Mouse (Mus musculus) MEL (cell line): ENCODE measurements around the gene Prpsap1. TPM values are rescaled to one million over a fixed set of nuclear protein-coding genes. Genes with fewer than 3 reads are reported as not detected.

Experiments used
- DNase-seq: peaks from one replicate; pipeline ENCODE4 v3.0.0; 2011; ENCODE audit warnings: low read depth, low spot score
- H3K27ac ChIP-seq: 2 replicates; pipeline ENCODE4 v1.5.1; 2012; ENCODE audit warnings: low read depth, mild to moderate bottlenecking, control low read depth, low read length, moderate library complexity; ENCODE audit not compliant: control insufficient read depth
- H3K27me3 ChIP-seq, 2 experiments: fragments of 150-350 bp in 1 of 2; sonication (generic) in 1 of 2; 2 replicates each; pipeline ENCODE4 v1.6.1; 2012; ENCODE audit warnings: low read length in 2 of 2, mild to moderate bottlenecking in 2 of 2, improper control_type of control experiment in 1 of 2, moderate library complexity in 1 of 2; ENCODE audit not compliant: insufficient read depth in 2 of 2, control insufficient read depth in 1 of 2
- H3K36me3 ChIP-seq, 2 experiments: 2 replicates each; pipeline ENCODE4 v1.6.1; 2012 to 2014; ENCODE audit warnings: low read length in 2 of 2, improper control_type of control experiment in 1 of 2, inconsistent platforms in 1 of 2, mild to moderate bottlenecking in 1 of 2; ENCODE audit not compliant: insufficient read depth in 2 of 2, control insufficient read depth in 1 of 2
- H3K4me1 ChIP-seq, 2 experiments: fragments of 150-350 bp in 1 of 2; sonication (generic) in 1 of 2; 2 replicates each; pipeline ENCODE4 v1.6.1; 2012; ENCODE audit warnings: low read length in 2 of 2, improper control_type of control experiment in 1 of 2, mild to moderate bottlenecking in 1 of 2; ENCODE audit not compliant: insufficient read depth in 2 of 2, control insufficient read depth in 1 of 2
- H3K4me3 ChIP-seq, 2 experiments: fragments of 150-350 bp in 1 of 2; sonication (generic) in 1 of 2; 2 replicates each; pipeline ENCODE4 v1.5.1; 2012; ENCODE audit warnings: low read depth in 2 of 2, low read length in 2 of 2, mild to moderate bottlenecking in 2 of 2, moderate library complexity in 2 of 2, control low read depth in 1 of 2, improper control_type of control experiment in 1 of 2; ENCODE audit not compliant: control insufficient read depth in 1 of 2, insufficient read depth in 1 of 2
- H3K79me2 ChIP-seq: 2 replicates; pipeline ENCODE4 v1.6.1; 2012; ENCODE audit warnings: mild to moderate bottlenecking, low read length, moderate library complexity; ENCODE audit not compliant: control insufficient read depth, poor library complexity, insufficient read depth
- H3K9ac ChIP-seq: 2 replicates; pipeline ENCODE4 v1.6.1; 2012; ENCODE audit warnings: low read depth, mild to moderate bottlenecking, control low read depth, low read length, moderate library complexity; ENCODE audit not compliant: control insufficient read depth, poor library complexity, severe bottlenecking
- H3K9me3 ChIP-seq: fragments of 150-350 bp; sonication (generic); replicated peaks from 2 replicates; pipeline ENCODE4 v1.6.1; 2012; ENCODE audit warnings: mild to moderate bottlenecking, low read length, improper control_type of control experiment, moderate library complexity; ENCODE audit not compliant: insufficient read depth
- BHLHE40 ChIP-seq: IDR thresholded peaks from 2 replicates; pipeline ENCODE4 v1.6.1; 2012; ENCODE audit warnings: low read depth, mild to moderate bottlenecking, inconsistent platforms, low read length, improper control_type of control experiment, borderline replicate concordance
- CHD2 ChIP-seq: IDR thresholded peaks from 2 replicates; pipeline ENCODE4 v1.6.1; 2011; ENCODE audit warnings: low read length, improper control_type of control experiment
- GATA1 ChIP-seq: IDR thresholded peaks from 2 replicates; pipeline ENCODE4 v1.6.1; 2011; ENCODE audit warnings: low read depth, low read length, improper control_type of control experiment
- JUND ChIP-seq: IDR thresholded peaks from 2 replicates; pipeline ENCODE4 v1.6.1; 2011; ENCODE audit warnings: low read depth, mild to moderate bottlenecking, improper control_type of control experiment, low read length
- KAT2A ChIP-seq: conservative IDR thresholded peaks from 2 replicates; pipeline ENCODE4 v1.6.1; 2012; ENCODE audit warnings: low read depth, low read length, improper control_type of control experiment, inconsistent platforms
- MAFK ChIP-seq: IDR thresholded peaks from 2 replicates; pipeline ENCODE4 v1.6.1; 2011; ENCODE audit warnings: low read depth, mild to moderate bottlenecking, low read length, improper control_type of control experiment, borderline replicate concordance
- MAX ChIP-seq: IDR thresholded peaks from 2 replicates; pipeline ENCODE4 v1.6.1; 2011; ENCODE audit warnings: low read length, improper control_type of control experiment
- MAZ ChIP-seq: IDR thresholded peaks from 2 replicates; pipeline ENCODE4 v1.6.1; 2012; ENCODE audit warnings: low read depth, mild to moderate bottlenecking, inconsistent platforms, low read length, improper control_type of control experiment
- MEF2A ChIP-seq: IDR thresholded peaks from 2 replicates; pipeline ENCODE4 v1.6.1; 2014; ENCODE audit warnings: low read depth, mild to moderate bottlenecking, inconsistent platforms, low read length, improper control_type of control experiment; ENCODE audit not compliant: poor library complexity, insufficient replicate concordance, severe bottlenecking; ENCODE audit errors: extremely low read depth
- MXI1 ChIP-seq: IDR thresholded peaks from 2 replicates; pipeline ENCODE4 v1.6.1; 2011; ENCODE audit warnings: mild to moderate bottlenecking, low read depth, low read length, improper control_type of control experiment
- MYC ChIP-seq: IDR thresholded peaks from 2 replicates; pipeline ENCODE4 v1.6.1; 2011; ENCODE audit warnings: low read depth, mild to moderate bottlenecking, low read length, improper control_type of control experiment, moderate library complexity
- POLR2A ChIP-seq, 2 experiments: IDR thresholded peaks; 2 replicates each; pipeline ENCODE4 v1.6.1; 2011 to 2012; ENCODE audit warnings: low read length in 2 of 2, mild to moderate bottlenecking in 2 of 2, control low read depth in 1 of 2, improper control_type of control experiment in 1 of 2, low read depth in 1 of 2, moderate library complexity in 1 of 2; ENCODE audit not compliant: control insufficient read depth in 1 of 2, insufficient read depth in 1 of 2, poor library complexity in 1 of 2
- POLR2AphosphoS2 ChIP-seq: IDR thresholded peaks from 2 replicates; pipeline ENCODE4 v1.6.1; 2011; ENCODE audit warnings: low read length, improper control_type of control experiment
- RCOR1 ChIP-seq: IDR thresholded peaks from 2 replicates; pipeline ENCODE4 v1.6.1; 2012; ENCODE audit warnings: low read depth, mild to moderate bottlenecking, inconsistent platforms, low read length, improper control_type of control experiment
- TBP ChIP-seq: IDR thresholded peaks from 2 replicates; pipeline ENCODE4 v1.8.0; 2011; ENCODE audit warnings: low read depth, low read length, improper control_type of control experiment
- UBTF ChIP-seq: IDR thresholded peaks from 2 replicates; pipeline ENCODE4 v1.6.1; 2012; ENCODE audit warnings: low read depth, mild to moderate bottlenecking, inconsistent platforms, low read length, improper control_type of control experiment, moderate library complexity, borderline replicate concordance; ENCODE audit not compliant: insufficient read depth
- ZC3H11A ChIP-seq: IDR thresholded peaks from 2 replicates; pipeline ENCODE4 v1.6.1; 2012; ENCODE audit warnings: low read depth, mild to moderate bottlenecking, inconsistent platforms, low read length, improper control_type of control experiment
- ZMIZ1 ChIP-seq: IDR thresholded peaks from 2 replicates; pipeline ENCODE4 v1.6.1; 2012; ENCODE audit warnings: low read depth, mild to moderate bottlenecking, inconsistent platforms, low read length, improper control_type of control experiment, moderate library complexity
- polyA plus RNA-seq, 2 experiments: library from polyadenylated mRNA; stranded (reverse) in 1 of 2; unstranded in 1 of 2; fragments of >175 nt in 1 of 2; fragments of >200 nt in 1 of 2; gene quantifications; 2 replicates each; pipeline versions ENCODE4 v1.2.1 to v1.2.4; 2012; ENCODE audit warnings: low replicate concordance in 2 of 2, low read depth in 1 of 2; ENCODE audit not compliant: insufficient read length in 2 of 2, insufficient read depth in 1 of 2, missing spikeins in 1 of 2
- total RNA-seq: library from RNA; depleted of rRNA; stranded (reverse); fragments of 300-350 nt; gene quantifications from 2 replicates; pipeline ENCODE4 v1.2.3, GENCODE M21; 2012

Prpsap1 gene
- total and polyA plus RNA-seq, 3 experiments = 112 to 155 TPM; not detected in 1

DNA sequence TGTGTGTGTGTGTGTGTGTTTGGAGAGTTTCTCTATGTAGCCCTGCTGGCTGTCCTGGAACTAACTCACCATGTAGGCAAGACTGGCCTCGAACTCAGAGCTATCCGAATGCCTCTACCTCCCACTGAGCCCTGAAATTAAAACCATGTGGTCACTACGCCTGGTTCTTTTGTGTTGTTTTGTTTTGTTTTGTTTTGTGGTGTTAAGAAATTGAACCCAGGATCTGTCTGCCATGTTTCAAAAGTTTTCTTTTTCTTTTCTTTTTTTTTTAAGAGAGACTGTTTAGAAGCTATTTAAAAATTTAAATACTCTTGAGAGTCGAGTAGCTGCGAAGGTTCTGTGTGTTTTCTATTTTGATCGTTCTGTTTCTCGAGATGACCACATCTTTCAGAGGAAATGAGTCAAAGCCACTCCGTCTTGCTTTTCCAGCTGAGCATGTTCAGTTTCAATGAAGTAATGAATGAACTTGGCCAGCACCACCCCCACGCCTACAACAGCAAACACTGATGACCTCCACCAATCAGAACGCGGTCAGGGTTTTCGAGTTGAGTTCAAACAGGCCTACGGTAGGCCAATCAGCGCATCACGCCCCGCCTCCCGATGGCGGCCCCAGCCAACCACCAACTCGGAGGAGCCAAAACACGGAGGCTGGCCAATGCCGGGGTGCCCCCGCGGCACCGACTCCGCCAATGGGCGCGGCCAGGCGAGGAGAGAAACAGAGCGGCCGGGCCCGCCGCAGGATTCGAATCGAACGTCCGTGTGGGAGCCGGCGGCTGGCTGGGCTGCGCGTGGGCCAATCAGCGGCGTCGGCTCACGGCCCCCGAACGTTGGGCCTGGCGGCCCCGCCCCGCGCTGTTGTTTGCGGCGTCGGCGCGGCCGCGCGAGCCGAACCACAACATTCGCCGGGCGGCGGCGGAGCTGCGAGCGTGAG is 60.4 kb downstream of the Prpsap1 start, which contains the start of gene Ubald2 (continued):
- TF ChIP-seq RCOR1 (no peak), GATA1 (no peak), MYC (peak; percentile 83), KAT2A (peak; percentile 51; the same call in 1 of the 2 replicates), ZMIZ1 (peak; percentile 83; the same call in 1 of the 2 replicates), POLR2AphosphoS2 (peak; percentile 89), BHLHE40 (peak; percentile 46; the same call in 1 of the 2 replicates), POLR2A (IDR thresholded peaks at IDR 0.05; ENCODE audit: control insufficient read depth in 1 of 2, insufficient read depth in 1 of 2, low read depth in 1 of 2, low read length in 2 of 2, poor library complexity in 1 of 2) (peak in 1 of 2 experiments; percentile 43; a peak in 2 of 4 replicates), CHD2 (peak; percentile 84), MAFK (no peak), UBTF (no peak), MXI1 (peak; percentile 95), TBP (0 out of 2 replicates have a peak, but pooled peaks have one; percentile 41), ZC3H11A (0 out of 2 replicates have a peak, but pooled peaks have one; percentile 13), JUND (0 out of 2 replicates have a peak, but pooled peaks have one; percentile 32), MAX (peak; percentile 86)

DNA sequence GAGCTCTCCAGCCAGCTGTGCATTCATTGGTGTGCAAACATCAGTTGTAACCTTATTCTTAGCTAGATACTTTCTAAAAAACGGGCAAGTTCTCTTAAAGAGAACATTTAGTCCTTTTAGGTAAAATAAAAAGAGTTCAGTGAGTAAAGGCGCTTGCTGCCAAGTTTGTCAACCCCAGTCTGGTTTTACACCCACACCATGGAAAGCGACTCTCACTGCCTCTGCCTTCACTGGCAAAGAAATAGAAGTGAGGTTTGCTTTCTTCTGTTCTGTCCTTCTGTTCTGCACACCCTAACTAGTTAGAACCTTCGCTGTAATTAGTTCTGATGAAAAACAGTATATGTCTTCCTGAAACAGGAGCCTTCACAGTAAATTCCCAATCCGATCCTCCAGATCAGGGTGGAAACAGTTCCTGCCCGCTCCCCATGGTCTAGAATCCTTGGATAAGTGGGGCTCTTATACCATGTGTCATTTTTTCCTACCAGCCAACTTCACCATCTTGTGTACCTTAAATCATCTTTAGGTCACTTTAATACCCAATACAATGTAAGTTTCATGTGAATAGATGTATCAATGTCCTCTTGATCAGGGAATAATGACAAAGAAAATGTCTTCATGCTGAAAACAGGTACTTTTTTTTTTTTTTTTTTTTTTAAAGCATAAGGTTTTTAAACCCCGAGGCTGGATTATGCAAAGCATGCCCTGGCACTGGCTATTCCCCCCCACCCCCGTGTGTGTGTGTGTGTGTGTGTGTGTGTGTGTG is 61.2 kb downstream of the Prpsap1 start:
- no peaks in the 10 kb centered on the region for H3K9me3 ChIP-seq
- peak overlapping the region; percentile 66 for H3K9ac ChIP-seq
- H3K27me3 ChIP-seq = no peaks in the 10 kb centered on the region
- peak overlapping the region; percentile 71 for H3K27ac ChIP-seq
- peaks cover 0 to 56% of the 10 kb centered on the region in 2 experiments; a peak in 3 of 4 replicates for H3K36me3 ChIP-seq
- peaks cover 29 to 66% of the 10 kb centered on the region in 2 experiments for H3K4me1 ChIP-seq
- H3K4me3 ChIP-seq = peak overlapping the region; percentile 9 to 43
- H3K79me2 ChIP-seq = peaks cover 10% of the 10 kb centered on the region
- TF ChIP-seq MEF2A = 0 out of 2 replicates have a peak, but pooled peaks have one; percentile 28
- TF ChIP-seq MAZ = 0 out of 2 replicates have a peak, but pooled peaks have one; percentile 44
- TF ChIP-seq ZMIZ1 = no peak
- DNase-seq = peak; percentile 40
